In genomic region chr8:46741281-46741791, GRCm38 (mm10) we compare ENCODE assay signal across 8 mouse cellular contexts. TPM values are rescaled to one million over a fixed set of nuclear protein-coding genes. Genes with fewer than 3 reads are reported as not detected.
A peak's percentile ranks its signal among the peaks of the same experiment; 100 is the strongest.
DNase-seq lines count a peak whose midpoint lies in the region; ATAC-seq and TF ChIP-seq lines count a peak whose summit lies in the region.

No protein-coding gene starts in this region.

- TF ChIP-seq POLR2A in CH12.LX (IDR thresholded peaks at IDR 0.05; ENCODE audit: low read depth, low read length) = peak; percentile 14; the same call in 1 of the 2 replicates

- no peak for ATAC-seq in heart, embryonic 13.5 days (ENCODE audit: extremely low read depth, insufficient number of reproducible peaks, low FRiP score, low TSS enrichment)
- ATAC-seq in kidney, postnatal 0 days (replicated peaks; ENCODE audit: low FRiP score, low read depth) = 0 out of 2 replicates have a peak, but pooled peaks have one; percentile 21
- no peak for ATAC-seq in liver, embryonic 14.5 days (ENCODE audit: insufficient read depth)

- DNase-seq in CH12.LX (ENCODE audit: extremely low read depth) = peak; percentile 55
- DNase-seq in adrenal gland, adult 2 months = peak; percentile 82
- DNase-seq in kidney, postnatal 0 days (ENCODE audit: low spot score) = peak; percentile 76
- no peak for DNase-seq in liver, embryonic 14.5 days (ENCODE audit: low read depth in 3 of 3, low spot score in 3 of 3)
- DNase-seq in neural tube, embryonic 10.5 days (ENCODE audit: extremely low spot score, low spot score) = peak; percentile 72
- peak; percentile 23 to 38 for DNase-seq in thymus, postnatal 10 days (ENCODE audit: low spot score in 2 of 2)

- peaks cover 12% of the 10 kb centered on the region for H3K9me3 ChIP-seq in CH12.LX (replicated peaks; ENCODE audit: low read length)
- H3K9me3 ChIP-seq in erythroblast, embryonic 14.5 days (ENCODE audit: control insufficient read depth, low read length) = peaks cover 5% of the 10 kb centered on the region
- H3K9me3 ChIP-seq in heart, embryonic 13.5 days = 0 out of 2 replicates have a peak, but pooled peaks cover 8% of the 10 kb centered on the region
- H3K9me3 ChIP-seq in kidney, postnatal 0 days (replicated peaks; ENCODE audit: low read length) = no peaks in the 10 kb centered on the region
- peaks cover 4% of the 10 kb centered on the region for H3K9me3 ChIP-seq in liver, embryonic 14.5 days (ENCODE audit: control insufficient read depth, low read length)

- TF ChIP-seq EP300 in CH12.LX (IDR thresholded peaks at IDR 0.05; ENCODE audit: low read length) = no peak
- TF ChIP-seq EP300 in liver, embryonic 14.5 days (IDR thresholded peaks at IDR 0.05; ENCODE audit: low read depth) = no peak

- in situ Hi-C loops in CH12.LX (cut with MboI; ENCODE audit: low pct_ligation_motif_present, low pct_unique_long_range_greater_than_20kb, low sequenced_read_pairs) = no loop called here

- TF ChIP-seq RAD21 in CH12.LX (IDR thresholded peaks at IDR 0.05; ENCODE audit: low read depth, low read length) = no peak

- H3K4me2 ChIP-seq in CH12.LX (ENCODE audit: insufficient read depth, low read depth, poor library complexity, severe bottlenecking) = peak overlapping the region; percentile 77
- H3K4me2 ChIP-seq in heart, embryonic 13.5 days = peak overlapping the region; percentile 85
- H3K4me2 ChIP-seq in kidney, postnatal 0 days (ENCODE audit: low read length) = peak overlapping the region; percentile 78
- peak overlapping the region; percentile 91 for H3K4me2 ChIP-seq in liver, embryonic 14.5 days (ENCODE audit: low read depth)

- TF ChIP-seq CTCF in CH12.LX (conservative IDR thresholded peaks at IDR 0.05 in 1 of 2, IDR thresholded peaks at IDR 0.05 in 1 of 2; ENCODE audit: low read depth in 2 of 2, low read length in 2 of 2) = no peak
- no peak for TF ChIP-seq CTCF in kidney, postnatal 0 days (IDR thresholded peaks at IDR 0.05; ENCODE audit: low read depth)
- TF ChIP-seq CTCF in liver, embryonic 14.5 days (IDR thresholded peaks at IDR 0.05; ENCODE audit: low read depth) = no peak

- H3K4me3 ChIP-seq in CH12.LX (replicated peaks in 1 of 3; ENCODE audit: low read depth in 2 of 3, low read length in 2 of 3, poor library complexity in 1 of 3) = peak overlapping the region; percentile 69 to 96 (median 96)
- peak overlapping the region; percentile 95 for H3K4me3 ChIP-seq in erythroblast, embryonic 14.5 days (replicated peaks)
- peak overlapping the region; percentile 96 for H3K4me3 ChIP-seq in heart, embryonic 13.5 days
- peak overlapping the region; percentile 96 for H3K4me3 ChIP-seq in kidney, postnatal 0 days (replicated peaks; ENCODE audit: low read depth, low read length)
- H3K4me3 ChIP-seq in liver, embryonic 14.5 days (ENCODE audit: insufficient read depth in 1 of 2, low read depth in 2 of 2, low read length in 2 of 2) = peak overlapping the region; percentile 96 to 97

- peaks cover 4 to 38% of the 10 kb centered on the region in 2 experiments for H3K4me1 ChIP-seq in CH12.LX (ENCODE audit: control insufficient read depth in 1 of 2, insufficient read depth in 2 of 2)
- peaks cover 43% of the 10 kb centered on the region for H3K4me1 ChIP-seq in erythroblast, embryonic 14.5 days (ENCODE audit: control insufficient read depth)
- H3K4me1 ChIP-seq in heart, embryonic 13.5 days = peaks cover 40% of the 10 kb centered on the region
- peaks cover 23% of the 10 kb centered on the region; the same call in 1 of the 2 replicates for H3K4me1 ChIP-seq in kidney, postnatal 0 days (replicated peaks; ENCODE audit: insufficient read depth, low read length)
- peaks cover 19 to 35% of the 10 kb centered on the region in 2 experiments for H3K4me1 ChIP-seq in liver, embryonic 14.5 days (replicated peaks; ENCODE audit: control insufficient read depth in 2 of 2, insufficient read depth in 2 of 2, low read length in 1 of 2)

- H3K27me3 ChIP-seq in CH12.LX (replicated peaks) = no peaks in the 10 kb centered on the region
- no peaks in the 10 kb centered on the region for H3K27me3 ChIP-seq in erythroblast, embryonic 14.5 days (ENCODE audit: control insufficient read depth)
- no peaks in the 10 kb centered on the region for H3K27me3 ChIP-seq in heart, embryonic 13.5 days (replicated peaks)
- H3K27me3 ChIP-seq in kidney, postnatal 0 days (ENCODE audit: insufficient read depth, low read length) = no peaks in the 10 kb centered on the region
- no peaks in the 10 kb centered on the region for H3K27me3 ChIP-seq in liver, embryonic 14.5 days (ENCODE audit: control insufficient read depth, insufficient read depth, low read length)

- H3K79me2 ChIP-seq in CH12.LX (replicated peaks; ENCODE audit: control insufficient read depth, extremely low read depth, insufficient read depth, poor library complexity, severe bottlenecking) = peaks cover 76% of the 10 kb centered on the region

- peak overlapping the region; percentile 96 for H3K9ac ChIP-seq in CH12.LX (ENCODE audit: insufficient read depth, low read depth)
- peak overlapping the region; percentile 99 for H3K9ac ChIP-seq in heart, embryonic 13.5 days
- H3K9ac ChIP-seq in kidney, postnatal 0 days (ENCODE audit: low read depth, low read length) = peak overlapping the region; percentile 99
- H3K9ac ChIP-seq in liver, embryonic 14.5 days (replicated peaks) = peak overlapping the region; percentile 92

- WGBS in heart, embryonic 13.5 days = under 1% methylated on average over 28 of the region's 28 CpGs
- 0% methylated on average over 28 of the region's 28 CpGs for WGBS in kidney, postnatal 0 days
- WGBS in liver, embryonic 14.5 days (ENCODE audit: insufficient replicate concordance) = under 1% methylated on average over 28 of the region's 28 CpGs

- peaks cover 3 to 22% of the 10 kb centered on the region in 2 experiments for H3K36me3 ChIP-seq in CH12.LX (replicated peaks in 1 of 2; ENCODE audit: control insufficient read depth in 1 of 2, insufficient read depth in 1 of 2, low read length in 1 of 2)
- H3K36me3 ChIP-seq in erythroblast, embryonic 14.5 days (ENCODE audit: control insufficient read depth) = peaks cover 6% of the 10 kb centered on the region
- 0 out of 2 replicates have a peak, but pooled peaks cover 5% of the 10 kb centered on the region for H3K36me3 ChIP-seq in heart, embryonic 13.5 days
- H3K36me3 ChIP-seq in kidney, postnatal 0 days (ENCODE audit: insufficient read depth, low read length) = no peaks in the 10 kb centered on the region
- no peaks in the 10 kb centered on the region for H3K36me3 ChIP-seq in liver, embryonic 14.5 days (replicated peaks; ENCODE audit: control insufficient read depth, insufficient read depth, low read depth)

- dilution Hi-C loops in CH12.LX (cut with MboI; ENCODE audit: extremely low pct_ligation_motif_present, extremely low pct_unique_long_range_greater_than_20kb, low sequenced_read_pairs) = no loop called here

- peak overlapping the region; percentile 91 for H3K27ac ChIP-seq in CH12.LX (ENCODE audit: insufficient read depth, low read depth)
- H3K27ac ChIP-seq in heart, embryonic 13.5 days (replicated peaks) = peak overlapping the region; percentile 96
- peak overlapping the region; percentile 98 for H3K27ac ChIP-seq in kidney, postnatal 0 days
- peak overlapping the region; percentile 47 for H3K27ac ChIP-seq in liver, embryonic 14.5 days

TF ChIP-seq in CH12.LX, 34 proteins besides CTCF, POLR2A, EP300 and RAD21:
- TF ChIP-seq MAZ (IDR thresholded peaks at IDR 0.05; ENCODE audit: low read depth, low read length) (peak; percentile 13; the same call in 1 of the 2 replicates), SMC3 (IDR thresholded peaks at IDR 0.05; ENCODE audit: low read depth, low read length) (no peak), TBP (conservative IDR thresholded peaks at IDR 0.05; ENCODE audit: low read depth, low read length) (0 out of 2 replicates have a peak, but pooled peaks have one; percentile 19), CHD1 (IDR thresholded peaks at IDR 0.05; ENCODE audit: low read depth, low read length) (0 out of 2 replicates have a peak, but pooled peaks have one; percentile 42), ZC3H11A (IDR thresholded peaks at IDR 0.05; ENCODE audit: low read depth, low read length) (no peak), MYC (IDR thresholded peaks at IDR 0.05; ENCODE audit: low read depth, low read length) (no peak), MXI1 (IDR thresholded peaks at IDR 0.05; ENCODE audit: low read depth, low read length) (peak; percentile 73; the same call in 1 of the 2 replicates)

RNA-seq across cellular contexts. Expression of gene Irf2, which starts 1.8 kb away (rescaled TPM):
- total RNA-seq in CH12.LX (2012; rRNA removed) (9.1 and 10.2 TPM in 2 replicates), CH12.LX (2014; rRNA removed) (5.7 and 7.1 TPM in 2 replicates)
- polyA plus RNA-seq in CH12.LX (2012; ENCODE audit: insufficient read length, low read depth) = 37.4 and 47.3 TPM in 2 replicates
- total RNA-seq in adrenal gland, adult 2 months (2021) = 10 to 100 TPM; 51.1 to 56.8 TPM
- polyA plus RNA-seq in adrenal gland, adult 2 months (2012; rRNA removed) = 8.6 and 14.9 TPM in 2 replicates
- 0.81 and 1.9 TPM in 2 replicates for polyA plus RNA-seq in erythroblast, embryonic 14.5 days (2012)
- polyA plus RNA-seq in heart, embryonic 13.5 days (2015; fragmentation: Nextera tagmentation; extraction: Ambion mirVana) = 10.8 and 14.0 TPM in 2 replicates
- polyA plus RNA-seq in kidney, postnatal 0 days (2015; fragmentation: Nextera tagmentation; extraction: Ambion mirVana) = 28.1 and 30.6 TPM in 2 replicates
- 4.0 and 5.8 TPM in 2 replicates for polyA plus RNA-seq in liver, embryonic 14.5 days (2012; rRNA removed)
- 11.5 and 11.8 TPM in 2 replicates for polyA plus RNA-seq in liver, embryonic 14.5 days (2014; fragmentation: Nextera tagmentation; extraction: Ambion mirVana)

Comparison
In these comparisons a context has a peak if more than half of its experiments do, and no peak if none do; other contexts are left out.
1. DNase-seq: peak in CH12.LX (single experiment), adrenal gland, adult 2 months (single experiment), kidney, postnatal 0 days (single experiment), neural tube, embryonic 10.5 days (single experiment) and thymus, postnatal 10 days (2 of 2); none in liver, embryonic 14.5 days (0 of 3).
2. H3K27ac ChIP-seq: peak in every context shown above with its lines; median percentile 98 in kidney, postnatal 0 days; 96 in heart, embryonic 13.5 days; 91 in CH12.LX; 47 in liver, embryonic 14.5 days.
3. Peak in every context shown above with its lines, with median percentiles within 50 percentile points of each other: H3K4me2 ChIP-seq, H3K4me3 ChIP-seq and H3K9ac ChIP-seq.